Mouse (Mus musculus) CH12.LX (cell line): ENCODE data around the gene Fndc3a. TPM values are rescaled to one million over a fixed set of nuclear protein-coding genes. Genes with fewer than 3 reads are reported as not detected.

Experiments
- DNase-seq: peaks from one replicate; pipeline ENCODE4 v3.0.0-alpha.2; 2013; ENCODE audit errors: extremely low read depth
- H3K27ac ChIP-seq: 2 replicates; pipeline ENCODE4 v1.5.1; 2012; ENCODE audit warnings: low read depth, mild to moderate bottlenecking, control low read depth, moderate library complexity; ENCODE audit not compliant: insufficient read depth
- H3K27me3 ChIP-seq: replicated peaks from 2 replicates; pipeline ENCODE3; 2012; ENCODE audit warnings: inconsistent platforms
- H3K36me3 ChIP-seq, 2 experiments: replicated peaks in 1 of 2; 2 replicates each; pipeline versions ENCODE3 to v1.6.1; 2012; ENCODE audit warnings: inconsistent platforms in 1 of 2, low read length in 1 of 2, mild to moderate bottlenecking in 1 of 2, mixed read lengths in 1 of 2, moderate library complexity in 1 of 2; ENCODE audit not compliant: control insufficient read depth in 1 of 2, insufficient read depth in 1 of 2
- H3K4me1 ChIP-seq, 2 experiments: 2 replicates each; pipeline ENCODE4 v1.6.1; 2012; ENCODE audit warnings: inconsistent platforms in 1 of 2, moderate library complexity in 1 of 2; ENCODE audit not compliant: insufficient read depth in 2 of 2, control insufficient read depth in 1 of 2
- H3K4me2 ChIP-seq: 2 replicates; pipeline ENCODE4 v1.6.1; 2012; ENCODE audit warnings: low read depth, mild to moderate bottlenecking, control low read depth; ENCODE audit not compliant: poor library complexity, insufficient read depth, severe bottlenecking
- H3K4me3 ChIP-seq, 3 experiments: fragments of 150-350 bp in 1 of 3; sonication (generic) in 1 of 3; replicated peaks in 1 of 3; 2 replicates each; pipeline versions ENCODE3 to v1.5.1; 2011 to 2012; ENCODE audit warnings: low read depth in 2 of 3, low read length in 2 of 3, mild to moderate bottlenecking in 2 of 3, moderate library complexity in 2 of 3, control low read depth in 1 of 3, improper control_type of control experiment in 1 of 3, inconsistent platforms in 1 of 3, mixed read lengths in 1 of 3; ENCODE audit not compliant: poor library complexity in 1 of 3
- H3K79me2 ChIP-seq: replicated peaks from 2 replicates; pipeline ENCODE4 v1.6.1; 2012; ENCODE audit warnings: mild to moderate bottlenecking, moderate library complexity; ENCODE audit not compliant: control insufficient read depth, poor library complexity, insufficient read depth, severe bottlenecking; ENCODE audit errors: extremely low read depth
- H3K9ac ChIP-seq: 2 replicates; pipeline ENCODE4 v1.6.1; 2012; ENCODE audit warnings: low read depth, mild to moderate bottlenecking, control low read depth, moderate library complexity; ENCODE audit not compliant: insufficient read depth
- H3K9me3 ChIP-seq: replicated peaks from 2 replicates; pipeline ENCODE3; 2012; ENCODE audit warnings: low read length, inconsistent platforms, mixed read lengths
- BHLHE40 ChIP-seq: IDR thresholded peaks from 2 replicates; pipeline ENCODE4 v1.6.1; 2011; ENCODE audit warnings: mild to moderate bottlenecking, low read depth, low read length, improper control_type of control experiment
- E2F4 ChIP-seq: IDR thresholded peaks from 2 replicates; pipeline ENCODE4 v1.6.1; 2011; ENCODE audit warnings: low read depth, low read length, improper control_type of control experiment; ENCODE audit not compliant: insufficient replicate concordance
- ELF1 ChIP-seq: IDR thresholded peaks from 2 replicates; pipeline ENCODE4 v1.6.1; 2014; ENCODE audit warnings: low read depth, mild to moderate bottlenecking, inconsistent platforms, low read length, improper control_type of control experiment
- MEF2A ChIP-seq: IDR thresholded peaks from 2 replicates; pipeline ENCODE4 v1.6.1; 2014; ENCODE audit warnings: low read depth, mild to moderate bottlenecking, inconsistent platforms, low read length, improper control_type of control experiment, borderline replicate concordance
- PAX5 ChIP-seq: IDR thresholded peaks from 2 replicates; pipeline ENCODE4 v1.6.1; 2012; ENCODE audit warnings: low read length, inconsistent platforms, mixed read lengths
- RCOR1 ChIP-seq: conservative IDR thresholded peaks from 2 replicates; pipeline ENCODE4 v1.6.1; 2012; ENCODE audit warnings: low read depth, mild to moderate bottlenecking, inconsistent platforms, low read length, improper control_type of control experiment
- TBP ChIP-seq: conservative IDR thresholded peaks from 2 replicates; pipeline ENCODE4 v1.6.1; 2011; ENCODE audit warnings: low read depth, low read length, improper control_type of control experiment
- ZNF384 ChIP-seq: IDR thresholded peaks from 2 replicates; pipeline ENCODE4 v1.6.1; 2012; ENCODE audit warnings: low read depth, low read length, improper control_type of control experiment, inconsistent platforms
- dilution Hi-C: fragments of 300-500 bp; cut with MboI; formaldehyde crosslinking; loops from 2 replicates; pipeline ENCODE4 v1.14.3; 2020; ENCODE audit warnings: low sequenced_read_pairs; ENCODE audit not compliant: extremely low pct_unique_long_range_greater_than_20kb, extremely low pct_ligation_motif_present
- in situ Hi-C: fragments of 300-500 bp; cut with MboI; formaldehyde crosslinking; loops from 3 replicates; pipeline ENCODE4 v1.14.3; 2019; ENCODE audit warnings: low sequenced_read_pairs, low pct_ligation_motif_present, low pct_unique_long_range_greater_than_20kb, mixed read lengths
- polyA plus RNA-seq: library from polyadenylated mRNA; unstranded; fragments of >175 nt; gene quantifications from 2 replicates; pipeline ENCODE4 v1.2.1, GENCODE M21; 2012; ENCODE audit warnings: low read depth; ENCODE audit not compliant: insufficient read length
- total RNA-seq, 2 experiments: library from RNA; depleted of rRNA; stranded (reverse); fragments of 300-350 nt in 1 of 2; fragments of >200 nt in 1 of 2; gene quantifications; 2 replicates each; pipeline ENCODE4 v1.2.3; 2012 to 2014

The Fndc3a gene
- total and polyA plus RNA-seq, 3 experiments: 35.4 to 48.6 (median 40.0) TPM

DNA sequence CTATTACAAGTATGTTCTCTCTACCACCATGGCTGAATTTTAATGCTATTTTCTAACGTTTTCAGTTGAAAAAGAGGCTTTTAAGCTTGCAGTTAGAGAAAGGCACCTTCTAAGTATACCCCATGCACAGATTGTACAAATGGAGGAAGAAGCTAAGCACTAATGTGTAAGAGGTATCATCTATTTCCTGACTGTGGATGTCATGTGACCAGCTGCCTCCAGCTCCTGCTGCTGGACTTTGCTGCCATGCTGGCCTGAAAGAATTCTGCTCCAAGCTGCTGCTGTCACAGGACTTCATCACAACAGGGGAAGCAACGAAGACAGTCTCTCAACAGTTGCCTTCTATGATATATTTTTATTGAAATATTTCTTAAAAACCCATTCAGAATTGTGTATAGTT lies 76.2 kb downstream of the Fndc3a start:
- Histone ChIP-seq H3K79me2 (peaks cover 27% of the 10 kb centered on the region), H3K4me3 (no peak overlapping the region), H3K27ac (no peak overlapping the region), H3K4me2 (no peak overlapping the region), H3K27me3 (no peaks in the 10 kb centered on the region), H3K36me3 (peaks cover 42 to 67% of the 10 kb centered on the region in 2 experiments), H3K4me1 (peaks cover 2 to 8% of the 10 kb centered on the region in 2 experiments; a peak in 2 of 4 replicates), H3K9me3 (no peaks in the 10 kb centered on the region), H3K9ac (no peak overlapping the region)
- dilution Hi-C loops (no loop called here), in situ Hi-C loops (no loop called here)
- TF ChIP-seq TBP: no peak
- TF ChIP-seq E2F4: no peak
- TF ChIP-seq BHLHE40: no peak
- no peak for DNase-seq

DNA sequence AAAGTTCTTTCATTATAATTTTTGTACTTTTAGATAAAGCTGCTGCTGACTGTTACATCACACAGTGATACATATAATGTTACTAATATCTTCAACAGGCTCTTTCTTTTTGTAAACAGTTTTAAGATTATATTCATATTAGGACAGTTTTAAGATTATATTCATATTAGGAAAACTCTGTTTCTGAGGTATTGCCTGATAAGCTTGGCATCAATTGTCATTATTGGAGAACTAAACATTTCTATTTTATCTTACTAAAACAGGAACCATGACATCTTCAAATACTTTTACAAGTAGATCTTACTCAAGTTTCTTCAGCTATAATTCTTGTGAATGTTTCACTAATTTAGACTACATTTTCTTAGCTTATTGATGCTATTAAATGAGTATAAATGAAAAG lies 84.4 kb downstream of the Fndc3a start:
- Histone ChIP-seq H3K4me2 (no peak overlapping the region), H3K27ac (no peak overlapping the region), H3K27me3 (no peaks in the 10 kb centered on the region), H3K9me3 (no peaks in the 10 kb centered on the region), H3K4me1 (peaks cover 7 to 37% of the 10 kb centered on the region in 2 experiments; a peak in 3 of 4 replicates), H3K4me3 (no peak overlapping the region), H3K9ac (no peak overlapping the region), H3K79me2 (peaks cover 11% of the 10 kb centered on the region), H3K36me3 (peaks cover 53 to 80% of the 10 kb centered on the region in 2 experiments)
- in situ Hi-C loops (no loop called here), dilution Hi-C loops (no loop called here)
- no peak for DNase-seq
- no peak for TF ChIP-seq MEF2A
- no peak for TF ChIP-seq PAX5
- TF ChIP-seq RCOR1: no peak

DNA sequence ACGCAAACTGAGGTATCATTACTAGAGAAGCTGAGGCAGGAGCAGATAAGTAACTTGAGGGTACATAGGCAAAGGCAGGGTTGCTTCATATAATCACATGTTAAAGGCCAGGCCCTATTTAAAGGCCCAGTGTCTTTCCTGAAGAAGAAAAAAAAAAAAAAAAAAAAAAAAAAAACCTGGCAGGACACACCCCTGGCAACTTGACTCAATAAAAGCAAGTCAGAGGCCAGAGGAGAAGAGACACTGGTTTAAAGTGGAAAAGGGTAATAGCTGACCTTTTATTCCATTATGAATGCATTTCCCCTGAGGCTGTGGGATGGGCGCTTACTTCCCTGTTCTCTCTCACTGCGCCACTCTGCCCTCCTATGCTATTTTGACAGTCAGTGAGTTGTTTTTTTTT lies 105.7 kb downstream of the Fndc3a start:
- Histone ChIP-seq H3K36me3 (peaks cover 21 to 53% of the 10 kb centered on the region in 2 experiments), H3K9ac (no peak overlapping the region), H3K27me3 (no peaks in the 10 kb centered on the region), H3K27ac (no peak overlapping the region), H3K79me2 (peaks cover 50% of the 10 kb centered on the region), H3K4me3 (no peak overlapping the region), H3K4me1 (peaks cover 4 to 36% of the 10 kb centered on the region in 2 experiments; a peak in 3 of 4 replicates), H3K9me3 (peaks cover 4% of the 10 kb centered on the region), H3K4me2 (no peak overlapping the region)
- TF ChIP-seq ZNF384 (peak; percentile 82), ELF1 (no peak)
- in situ Hi-C loops: no loop called here
- dilution Hi-C loops: no loop called here
- no peak for DNase-seq
